9 mouse cellular contexts compared by ENCODE assay signal in the genomic region with DNA sequence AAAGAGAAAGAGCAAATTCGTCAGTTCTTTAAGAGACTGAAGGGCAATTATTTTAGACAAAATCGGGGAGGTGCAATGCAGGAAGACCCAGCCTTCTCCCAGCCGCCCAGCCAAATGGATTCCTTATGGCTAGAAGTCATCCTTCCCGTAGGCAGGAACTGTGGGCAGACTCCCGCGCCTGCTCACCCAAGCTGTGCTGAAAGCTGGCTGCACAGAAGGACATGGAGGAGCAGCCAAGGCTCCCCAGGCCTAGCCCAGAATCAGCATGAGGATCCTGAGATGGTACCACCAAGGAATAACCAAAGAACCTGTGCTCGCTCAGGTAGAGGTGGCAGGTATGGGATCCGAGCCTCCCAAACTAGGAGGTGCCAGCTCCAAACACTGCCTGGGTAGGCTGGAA. TPM values are rescaled to one million over a fixed set of nuclear protein-coding genes. Genes with fewer than 3 reads are reported as not detected.
DNase-seq lines count a peak whose midpoint lies in the region.
"Had no signal": no experiment of that assay in that cellular context is flagged by ENCODE, and none has a peak within 500 bp of the region (broad histone marks: within the 10 kb centered on the region; RNA-seq: fewer than 3 reads in every experiment).

No protein-coding gene starts in this region.

- DNase-seq in layer of hippocampus, adult 11-12 months (ENCODE audit: low spot score) = peak; percentile 77
- no peak for DNase-seq in layer of hippocampus, adult 9-10 months (ENCODE audit: low spot score)
- DNase-seq in brain, adult 2 months (ENCODE audit: low read depth, low spot score) = peak; percentile 86
- DNase-seq in cerebellum, postnatal 14 days = peak; percentile 40 to 57
- DNase-seq in left cerebral cortex, postnatal 25 days (ENCODE audit: low spot score in 2 of 2) = peak; percentile 54 to 86
- no peak for DNase-seq in adrenal gland, postnatal 10 days
- DNase-seq in yolk sac, embryonic 10.5 days (ENCODE audit: low spot score) = no peak
- no peak for DNase-seq in urinary bladder, adult 18-20 months (ENCODE audit: low spot score in 2 of 2)
- DNase-seq: gastrocnemius, adult 2 months had no signal

- intact Hi-C loops in left cerebral cortex, postnatal 25 days (cut with DNase I) = loop anchor here (2.0 to 5.0 kb wide), 2 partner anchors 17 to 36 kb away; a partner anchor contains a TSS

RNA-seq across cellular contexts. Expression of a gene that starts 1.7 kb away (rescaled TPM):
- 10 to 100 TPM; 88.4 to 89.8 TPM for total RNA-seq in left cerebral cortex, postnatal 25 days (2021)
- 10 to 100 TPM in 1 of 2 experiments, 1 to 10 TPM in 1; 9.8 to 13.8 TPM for total RNA-seq in adrenal gland, postnatal 10 days (2021)

RNA-seq across cellular contexts. Expression of a gene that starts 37.7 kb away (rescaled TPM):
- total RNA-seq in left cerebral cortex, postnatal 25 days (2021) = 10 to 100 TPM; 10.7 to 11.4 TPM
- total RNA-seq in adrenal gland, postnatal 10 days (2021) = 10 to 100 TPM; 24.1 to 28.4 TPM

RNA-seq across cellular contexts. Expression of a gene that starts 58.9 kb away (rescaled TPM):
- 100 to 1,000 TPM; 444 to 446 TPM for total RNA-seq in left cerebral cortex, postnatal 25 days (2021)
- 1,000 to 10,000 TPM; 1,050 to 1,199 TPM for total RNA-seq in adrenal gland, postnatal 10 days (2021)

RNA-seq across cellular contexts. Expression of a gene that starts 59.1 kb away (rescaled TPM):
- total RNA-seq in left cerebral cortex, postnatal 25 days (2021) = 10 to 100 TPM; 45.3 to 47.7 TPM
- 10 to 100 TPM; 54.5 to 60.0 TPM for total RNA-seq in adrenal gland, postnatal 10 days (2021)

Comparison
In these comparisons a context has a peak if more than half of its experiments do, and no peak if none do; other contexts are left out.
1. DNase-seq: peak in layer of hippocampus, adult 11-12 months (single experiment), brain, adult 2 months (single experiment), cerebellum, postnatal 14 days (2 of 2) and left cerebral cortex, postnatal 25 days (2 of 2); none in layer of hippocampus, adult 9-10 months (single experiment), adrenal gland, postnatal 10 days (single experiment), yolk sac, embryonic 10.5 days (single experiment) and urinary bladder, adult 18-20 months (0 of 2).
2. RNA of a gene that starts 1.7 kb away (total RNA-seq): 88.4 to 89.8 TPM in left cerebral cortex, postnatal 25 days; 9.8 to 13.8 TPM in adrenal gland, postnatal 10 days; every median in the first group is over 4 times any median in the second.